Mouse (Mus musculus): Measurements from ENCODE around the gene Dmd. TPM values are rescaled to one million over a fixed set of nuclear protein-coding genes. Genes with fewer than 3 reads are reported as not detected.
A peak's percentile ranks its signal among the peaks of the same experiment; 100 is the strongest.
"Not testable (repeated sequence)": the region's sequence is repeated elsewhere in the genome, so short reads cannot be mapped to it uniquely, and the experiment has no call there.

Dmd gene
- polyA plus RNA-seq, 1 experiment, result 36.8 TPM

- no peak overlapping the region for H3K27ac ChIP-seq (ENCODE audit: insufficient read depth, low read length)
- TF ChIP-seq CTCF (IDR thresholded peaks at IDR 0.05; ENCODE audit: extremely low read depth, insufficient read depth, low read length), result no peak
- TF ChIP-seq POLR2A (IDR thresholded peaks at IDR 0.05; ENCODE audit: extremely low read depth, insufficient read depth, low read length), result no peak
- H3K4me1 ChIP-seq (ENCODE audit: control insufficient read depth, insufficient read depth, low read length), result no peaks in the 10 kb centered on the region
- H3K4me3 ChIP-seq (ENCODE audit: insufficient read depth, low read length), result no peak overlapping the region
Measured at GRCm38 (mm10) chrX:83686547-83686946, 737.9 kb downstream of the Dmd start.

- no peak overlapping the region for H3K27ac ChIP-seq (ENCODE audit: insufficient read depth, low read length)
- no peak overlapping the region for H3K4me3 ChIP-seq (ENCODE audit: insufficient read depth, low read length)
- H3K4me1 ChIP-seq (ENCODE audit: control insufficient read depth, insufficient read depth, low read length), result no peaks in the 10 kb centered on the region
- TF ChIP-seq CTCF (IDR thresholded peaks at IDR 0.05; ENCODE audit: extremely low read depth, insufficient read depth, low read length) (no peak), POLR2A (IDR thresholded peaks at IDR 0.05; ENCODE audit: extremely low read depth, insufficient read depth, low read length) (no peak)
Measured at GRCm38 (mm10) chrX:83740533-83740932, 791.9 kb downstream of the Dmd start.

GRCm38 (mm10) chrX:83746301-83747008 lies 797.8 kb downstream of the Dmd start:
- no peak overlapping the region for H3K4me3 ChIP-seq (ENCODE audit: insufficient read depth, low read length)
- TF ChIP-seq CTCF (IDR thresholded peaks at IDR 0.05; ENCODE audit: extremely low read depth, insufficient read depth, low read length) (no peak), POLR2A (IDR thresholded peaks at IDR 0.05; ENCODE audit: extremely low read depth, insufficient read depth, low read length) (no peak)
- no peaks in the 10 kb centered on the region for H3K4me1 ChIP-seq (ENCODE audit: control insufficient read depth, insufficient read depth, low read length)
- no peak overlapping the region for H3K27ac ChIP-seq (ENCODE audit: insufficient read depth, low read length)

DNA sequence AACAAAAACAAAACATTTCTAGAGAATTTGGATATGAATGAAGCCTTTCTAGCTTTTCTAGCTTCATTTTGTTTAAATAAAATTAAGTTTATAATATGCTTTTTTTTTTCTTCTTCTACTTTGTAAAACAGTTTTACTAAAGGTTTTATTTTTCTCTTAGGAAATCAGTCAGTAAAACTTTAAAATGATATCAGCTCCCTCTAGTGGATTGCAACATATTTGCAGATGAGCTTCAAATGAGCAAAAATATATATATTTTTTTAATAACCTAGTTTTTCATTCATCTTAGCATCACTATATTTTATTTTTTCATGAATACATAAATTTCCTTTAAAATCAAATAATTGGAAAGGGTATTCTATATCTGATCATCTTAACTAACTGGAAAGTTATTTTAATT lies 838.7 kb downstream of the Dmd start:
- Histone ChIP-seq H3K27ac (ENCODE audit: insufficient read depth, low read length) (no peak overlapping the region), H3K4me3 (ENCODE audit: insufficient read depth, low read length) (no peak overlapping the region), H3K4me1 (ENCODE audit: control insufficient read depth, insufficient read depth, low read length) (no peaks in the 10 kb centered on the region)
- no peak for TF ChIP-seq CTCF (IDR thresholded peaks at IDR 0.05; ENCODE audit: extremely low read depth, insufficient read depth, low read length)
- TF ChIP-seq POLR2A (IDR thresholded peaks at IDR 0.05; ENCODE audit: extremely low read depth, insufficient read depth, low read length), result no peak

GRCm38 (mm10) chrX:83867469-83867868 lies 918.8 kb downstream of the Dmd start:
- H3K27ac ChIP-seq (ENCODE audit: insufficient read depth, low read length); H3K4me3 ChIP-seq (ENCODE audit: insufficient read depth, low read length); H3K4me1 ChIP-seq (ENCODE audit: control insufficient read depth, insufficient read depth, low read length): not testable (repeated sequence)
- peak; percentile 22; the same call in 1 of the 2 replicates for TF ChIP-seq CTCF (IDR thresholded peaks at IDR 0.05; ENCODE audit: extremely low read depth, insufficient read depth, low read length)

- H3K4me1 ChIP-seq (ENCODE audit: control insufficient read depth, insufficient read depth, low read length); H3K4me3 ChIP-seq (ENCODE audit: insufficient read depth, low read length); H3K27ac ChIP-seq (ENCODE audit: insufficient read depth, low read length): not testable (repeated sequence)
- TF ChIP-seq CTCF (IDR thresholded peaks at IDR 0.05; ENCODE audit: extremely low read depth, insufficient read depth, low read length), result 0 out of 2 replicates have a peak, but pooled peaks have one; percentile 9
Measured at GRCm38 (mm10) chrX:83875389-83875788, 926.7 kb downstream of the Dmd start.

DNA sequence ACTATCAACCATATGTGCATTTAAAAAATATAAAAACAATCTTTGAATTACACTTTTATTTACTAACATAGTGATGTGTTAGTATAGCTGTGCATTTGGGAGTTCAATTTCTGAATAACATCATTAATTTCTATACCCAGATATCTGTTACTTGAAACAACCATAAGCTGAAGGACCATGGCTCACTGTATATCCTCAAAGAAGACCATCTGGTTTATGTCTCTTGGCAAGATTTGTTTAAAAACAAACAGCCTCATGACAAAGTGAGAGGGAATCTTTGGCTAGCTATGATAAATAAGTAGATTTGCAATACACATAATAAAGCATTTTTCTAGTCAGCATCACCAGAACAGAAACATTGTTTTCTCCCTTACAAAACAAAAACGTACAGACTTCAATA lies 1027.2 kb downstream of the Dmd start:
- H3K4me3 ChIP-seq (ENCODE audit: insufficient read depth, low read length), result no peak overlapping the region
- no peak for TF ChIP-seq CTCF (IDR thresholded peaks at IDR 0.05; ENCODE audit: extremely low read depth, insufficient read depth, low read length)
- no peak for TF ChIP-seq POLR2A (IDR thresholded peaks at IDR 0.05; ENCODE audit: extremely low read depth, insufficient read depth, low read length)
- no peaks in the 10 kb centered on the region for H3K4me1 ChIP-seq (ENCODE audit: control insufficient read depth, insufficient read depth, low read length)
- no peak overlapping the region for H3K27ac ChIP-seq (ENCODE audit: insufficient read depth, low read length)

GRCm38 (mm10) chrX:84001294-84001693 lies 1052.6 kb downstream of the Dmd start:
- TF ChIP-seq POLR2A (IDR thresholded peaks at IDR 0.05; ENCODE audit: extremely low read depth, insufficient read depth, low read length), result no peak
- TF ChIP-seq CTCF (IDR thresholded peaks at IDR 0.05; ENCODE audit: extremely low read depth, insufficient read depth, low read length), result peak; percentile 60
- H3K27ac ChIP-seq (ENCODE audit: insufficient read depth, low read length), result no peak overlapping the region

DNA sequence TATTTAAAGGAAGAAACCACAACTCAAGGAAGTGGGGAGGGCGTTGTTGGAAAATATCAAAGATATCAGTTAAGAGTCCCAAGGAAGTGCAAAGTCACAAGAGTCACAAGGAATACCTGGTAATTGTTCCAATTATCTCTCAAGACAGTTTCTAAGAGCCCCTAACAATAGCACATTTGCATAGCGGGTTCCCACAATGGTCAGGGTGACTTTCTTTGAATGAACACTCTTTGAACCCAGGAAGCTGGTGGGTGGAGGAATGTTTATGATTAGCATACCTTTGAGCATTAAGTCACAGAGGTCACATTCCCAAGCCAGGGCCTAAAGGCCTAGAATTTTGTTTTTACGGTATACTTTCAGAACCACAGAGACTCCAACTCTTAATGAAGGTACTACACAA lies 1113.8 kb downstream of the Dmd start:
- not testable (repeated sequence) for H3K27ac ChIP-seq (ENCODE audit: insufficient read depth, low read length); H3K4me1 ChIP-seq (ENCODE audit: control insufficient read depth, insufficient read depth, low read length); H3K4me3 ChIP-seq (ENCODE audit: insufficient read depth, low read length)

More at GRCm38 (mm10) chrX:84001294-84001693, 1052.6 kb downstream of the Dmd start:
- Histone ChIP-seq H3K4me3 (ENCODE audit: insufficient read depth, low read length) (no peak overlapping the region), H3K4me1 (ENCODE audit: control insufficient read depth, insufficient read depth, low read length) (no peaks in the 10 kb centered on the region)

GRCm38 (mm10) chrX:84165872-84166271 lies 1217.2 kb downstream of the Dmd start:
- Histone ChIP-seq H3K27ac (ENCODE audit: insufficient read depth, low read length) (no peak overlapping the region), H3K4me1 (ENCODE audit: control insufficient read depth, insufficient read depth, low read length) (no peaks in the 10 kb centered on the region), H3K4me3 (ENCODE audit: insufficient read depth, low read length) (no peak overlapping the region)
- no peak for TF ChIP-seq POLR2A (IDR thresholded peaks at IDR 0.05; ENCODE audit: extremely low read depth, insufficient read depth, low read length)
- no peak for TF ChIP-seq CTCF (IDR thresholded peaks at IDR 0.05; ENCODE audit: extremely low read depth, insufficient read depth, low read length)

Measured in cortical plate, adult 2 months (tissue).